Mouse (Mus musculus): ENCODE data around the gene Sf3a3. TPM values are rescaled to one million over a fixed set of nuclear protein-coding genes. Genes with fewer than 3 reads are reported as not detected.

Sf3a3 gene
- polyA plus RNA-seq, 1 experiment from 2014 or later, result 63.5 TPM

- H3K9ac ChIP-seq (ENCODE audit: low read length), result peak within 1 kb of the TSS; percentile 97
- peak; percentile 5 for TF ChIP-seq EP300 (optimal IDR thresholded peaks at IDR 0.05)
- no peak for TF ChIP-seq CTCF (IDR thresholded peaks at IDR 0.05; ENCODE audit: low read depth)
- H3K27me3 ChIP-seq (ENCODE audit: control insufficient read depth, insufficient read depth, low read length), result no peaks in the 10 kb centered on the region
- no peaks in the 10 kb centered on the region for H3K9me3 ChIP-seq (ENCODE audit: control insufficient read depth, low read length)
- peak within 1 kb of the TSS; percentile 92 for H3K27ac ChIP-seq (replicated peaks)
- WGBS, result under 1% methylated on average over 43 of the region's 43 CpGs
- ATAC-seq (ENCODE audit: low FRiP score, low TSS enrichment), result peak; percentile 91
- H3K36me3 ChIP-seq (ENCODE audit: control insufficient read depth, insufficient read depth, low read length), result no peaks in the 10 kb centered on the region
- DNase-seq (ENCODE audit: low spot score), result peak; percentile 90
- 0 out of 2 replicates have a peak, but pooled peaks cover 3% of the 10 kb centered on the region for H3K4me1 ChIP-seq (replicated peaks; ENCODE audit: control insufficient read depth, insufficient read depth)
- peak within 1 kb of the TSS; percentile 86 for H3K4me3 ChIP-seq (ENCODE audit: low read depth, low read length)
- H3K4me2 ChIP-seq (replicated peaks; ENCODE audit: low read depth), result peak within 1 kb of the TSS; percentile 81
Observed at GRCm38 (mm10) chr4:124693135-124693894, 21.3 kb upstream of the Sf3a3 start, which contains the start of gene Utp11. Gene Utp11, minus strand, starts transcription at chr4:124693600.

- Histone ChIP-seq H3K9ac (ENCODE audit: low read length) (no peak overlapping the region), H3K4me1 (replicated peaks; ENCODE audit: control insufficient read depth, insufficient read depth) (0 out of 2 replicates have a peak, but pooled peaks cover 3% of the 10 kb centered on the region), H3K27ac (replicated peaks) (no peak overlapping the region), H3K4me2 (replicated peaks; ENCODE audit: low read depth) (no peak overlapping the region), H3K4me3 (ENCODE audit: low read depth, low read length) (no peak overlapping the region), H3K9me3 (ENCODE audit: control insufficient read depth, low read length) (no peaks in the 10 kb centered on the region), H3K27me3 (ENCODE audit: control insufficient read depth, insufficient read depth, low read length) (no peaks in the 10 kb centered on the region), H3K36me3 (ENCODE audit: control insufficient read depth, insufficient read depth, low read length) (no peaks in the 10 kb centered on the region)
- ATAC-seq (ENCODE audit: low FRiP score, low TSS enrichment) (no peak), DNase-seq (ENCODE audit: low spot score) (no peak)
- TF ChIP-seq EP300 (optimal IDR thresholded peaks at IDR 0.05), result no peak
- no peak for TF ChIP-seq CTCF (IDR thresholded peaks at IDR 0.05; ENCODE audit: low read depth)
- 92% methylated on average over 2 of the region's 2 CpGs for WGBS
Observed at GRCm38 (mm10) chr4:124694572-124694971, 20.0 kb upstream of the Sf3a3 start.

GRCm38 (mm10) chr4:124695786-124696516 lies 18.6 kb upstream of the Sf3a3 start:
- no peak for TF ChIP-seq CTCF (IDR thresholded peaks at IDR 0.05; ENCODE audit: low read depth)
- TF ChIP-seq EP300 (optimal IDR thresholded peaks at IDR 0.05), result no peak
- H3K36me3 ChIP-seq (ENCODE audit: control insufficient read depth, insufficient read depth, low read length), result no peaks in the 10 kb centered on the region
- ATAC-seq (ENCODE audit: low FRiP score, low TSS enrichment), result no peak
- H3K4me2 ChIP-seq (replicated peaks; ENCODE audit: low read depth), result 0 out of 2 replicates have a peak overlapping the region, but pooled peaks have one; percentile 20
- H3K4me1 ChIP-seq (replicated peaks; ENCODE audit: control insufficient read depth, insufficient read depth), result 0 out of 2 replicates have a peak, but pooled peaks cover 3% of the 10 kb centered on the region
- 0 out of 2 replicates have a peak overlapping the region, but pooled peaks have one; percentile 13 for H3K9ac ChIP-seq (ENCODE audit: low read length)
- peak overlapping the region; percentile 20; the same call in 1 of the 2 replicates for H3K27ac ChIP-seq (replicated peaks)
- 14% methylated on average over 18 of the region's 18 CpGs for WGBS
- DNase-seq (ENCODE audit: low spot score), result no peak
- no peaks in the 10 kb centered on the region for H3K27me3 ChIP-seq (ENCODE audit: control insufficient read depth, insufficient read depth, low read length)
- no peaks in the 10 kb centered on the region for H3K9me3 ChIP-seq (ENCODE audit: control insufficient read depth, low read length)
- no peak overlapping the region for H3K4me3 ChIP-seq (ENCODE audit: low read depth, low read length)

- H3K9ac ChIP-seq (ENCODE audit: low read length), result no peak overlapping the region
- H3K27ac ChIP-seq (replicated peaks), result peak overlapping the region; percentile 88; the same call in 1 of the 2 replicates
- no peaks in the 10 kb centered on the region for H3K9me3 ChIP-seq (ENCODE audit: control insufficient read depth, low read length)
- TF ChIP-seq CTCF (IDR thresholded peaks at IDR 0.05; ENCODE audit: low read depth), result no peak
- no peak for TF ChIP-seq EP300 (optimal IDR thresholded peaks at IDR 0.05)
- H3K4me3 ChIP-seq (ENCODE audit: low read depth, low read length), result peak overlapping the region; percentile 80
- no peak for DNase-seq (ENCODE audit: low spot score)
- peaks cover 15% of the 10 kb centered on the region for H3K4me1 ChIP-seq (replicated peaks; ENCODE audit: control insufficient read depth, insufficient read depth)
- H3K36me3 ChIP-seq (ENCODE audit: control insufficient read depth, insufficient read depth, low read length), result no peaks in the 10 kb centered on the region
- no peak for ATAC-seq (ENCODE audit: low FRiP score, low TSS enrichment)
- H3K4me2 ChIP-seq (replicated peaks; ENCODE audit: low read depth), result peak overlapping the region; percentile 93
- H3K27me3 ChIP-seq (ENCODE audit: control insufficient read depth, insufficient read depth, low read length), result no peaks in the 10 kb centered on the region
- WGBS, result 21% methylated on average over 6 of the region's 6 CpGs
Observed at GRCm38 (mm10) chr4:124699791-124700190, 14.8 kb upstream of the Sf3a3 start.

- Histone ChIP-seq H3K4me3 (ENCODE audit: low read depth, low read length) (peak within 1 kb of the TSS; percentile 80), H3K9ac (ENCODE audit: low read length) (peak within 1 kb of the TSS; percentile 88), H3K36me3 (ENCODE audit: control insufficient read depth, insufficient read depth, low read length) (no peaks in the 10 kb centered on the region), H3K4me1 (replicated peaks; ENCODE audit: control insufficient read depth, insufficient read depth) (peaks cover 17% of the 10 kb centered on the region), H3K9me3 (ENCODE audit: control insufficient read depth, low read length) (no peaks in the 10 kb centered on the region), H3K4me2 (replicated peaks; ENCODE audit: low read depth) (peak within 1 kb of the TSS; percentile 93), H3K27me3 (ENCODE audit: control insufficient read depth, insufficient read depth, low read length) (no peaks in the 10 kb centered on the region), H3K27ac (replicated peaks) (peak within 1 kb of the TSS; percentile 88)
- DNase-seq (ENCODE audit: low spot score) (peak; percentile 77), ATAC-seq (ENCODE audit: low FRiP score, low TSS enrichment) (peak; percentile 61)
- under 1% methylated on average over 38 of the region's 59 CpGs for WGBS
- no peak for TF ChIP-seq EP300 (optimal IDR thresholded peaks at IDR 0.05)
- TF ChIP-seq CTCF (IDR thresholded peaks at IDR 0.05; ENCODE audit: low read depth), result peak; percentile 33
Observed at GRCm38 (mm10) chr4:124700248-124700971, 14.2 kb upstream of the Sf3a3 start, which contains the start of gene Fhl3. Gene Fhl3, plus strand, starts transcription at chr4:124700701.
